In genomic region chr6:119367382-119367781, GRCm38 (mm10) we compare ENCODE assay signal across 20 mouse cellular contexts. TPM values are rescaled to one million over a fixed set of nuclear protein-coding genes. Genes with fewer than 3 reads are reported as not detected.
"Had no signal": no experiment of that assay in that cellular context is flagged by ENCODE, and none has a peak within 500 bp of the region (broad histone marks: within the 10 kb centered on the region; RNA-seq: fewer than 3 reads in every experiment).

No protein-coding gene starts in this region.

- H3K4me1 ChIP-seq: kidney, embryonic 15.5 days; limb, embryonic 12.5 days; limb, embryonic 15.5 days had no signal

- DNase-seq: kidney, adult 8-10 months; kidney, postnatal 10 days; kidney, postnatal 36 days; left cerebral cortex, postnatal 4 days; liver, postnatal 0 days; lung, embryonic 14.5 days; midbrain, embryonic 14.5 days; thymus, adult 2 months; thymus, postnatal 36 days had no signal

- H3K27ac ChIP-seq: kidney, embryonic 15.5 days; limb, embryonic 12.5 days; limb, embryonic 15.5 days; liver, embryonic 14.5 days; macrophage; stomach, postnatal 0 days had no signal

- ATAC-seq: liver, postnatal 0 days; lung, postnatal 0 days had no signal

- H3K4me2 ChIP-seq: kidney, embryonic 15.5 days; limb, embryonic 12.5 days; limb, embryonic 15.5 days; liver, embryonic 11.5 days; lung, embryonic 14.5 days; midbrain, embryonic 11.5 days had no signal

- H3K4me3 ChIP-seq: kidney, embryonic 15.5 days; limb, embryonic 12.5 days; limb, embryonic 15.5 days; megakaryocyte, embryonic 14.5 days had no signal

- H3K9me3 ChIP-seq: kidney, embryonic 15.5 days; limb, embryonic 12.5 days; limb, embryonic 15.5 days; megakaryocyte, embryonic 14.5 days had no signal

- H3K27me3 ChIP-seq: kidney, embryonic 15.5 days; limb, embryonic 12.5 days; limb, embryonic 15.5 days; megakaryocyte, embryonic 14.5 days had no signal

- H3K9ac ChIP-seq: kidney, embryonic 15.5 days; limb, embryonic 12.5 days; limb, embryonic 15.5 days; liver, embryonic 14.5 days; liver, postnatal 0 days; lung, embryonic 14.5 days had no signal

RNA-seq across cellular contexts. Expression of gene Lrtm2, which starts 36.8 kb away (rescaled TPM):
- polyA plus RNA-seq: limb, embryonic 12.5 days; liver, embryonic 11.5 days; liver, postnatal 0 days; macrophage; midbrain, embryonic 11.5 days; small intestine, adult 2 months had no signal
